Mouse (Mus musculus) liver, embryonic 16.5 days (tissue): Measurements from ENCODE around the gene Maml3. TPM values are rescaled to one million over a fixed set of nuclear protein-coding genes. Genes with fewer than 3 reads are reported as not detected.

Source experiments
- ATAC-seq: fragments of 200-750 bp; cut with Nextera tagmentation; 2 replicates; pipeline ENCODE4 v1.8.0; 2017; ENCODE audit warnings: low read depth, mild to moderate bottlenecking, moderate number of reproducible peaks, moderate library complexity
- H3K27ac ChIP-seq: fragments of 300-500 bp; sonication (generic); 2 replicates; pipeline ENCODE4 v1.5.1; 2014; ENCODE audit warnings: mild to moderate bottlenecking, low read length
- H3K27me3 ChIP-seq: fragments of 300-500 bp; sonication (generic); 2 replicates; pipeline ENCODE4 v1.6.1; 2014; ENCODE audit warnings: low read depth, low read length, mixed read lengths; ENCODE audit not compliant: control insufficient read depth, insufficient read depth
- H3K36me3 ChIP-seq: fragments of 300-500 bp; sonication (generic); 2 replicates; pipeline ENCODE4 v1.6.1; 2014; ENCODE audit warnings: mild to moderate bottlenecking; ENCODE audit not compliant: control insufficient read depth, insufficient read depth
- H3K4me1 ChIP-seq: fragments of 300-500 bp; sonication (generic); 2 replicates; pipeline ENCODE4 v1.6.1; 2014; ENCODE audit warnings: low read depth, low read length, mixed read lengths; ENCODE audit not compliant: control insufficient read depth
- H3K4me2 ChIP-seq: fragments of 300-500 bp; sonication (generic); 2 replicates; pipeline ENCODE4 v1.6.1; 2014; ENCODE audit warnings: low read depth, low read length, mixed read lengths
- H3K4me3 ChIP-seq: fragments of 300-500 bp; sonication (generic); 2 replicates; pipeline ENCODE4 v1.5.1; 2014; ENCODE audit warnings: low read depth, mild to moderate bottlenecking, low read length
- H3K9ac ChIP-seq: fragments of 300-500 bp; sonication (generic); 2 replicates; pipeline ENCODE4 v1.6.1; 2014; ENCODE audit warnings: low read depth, low read length
- H3K9me3 ChIP-seq: fragments of 300-500 bp; sonication (generic); replicated peaks from 2 replicates; pipeline ENCODE4 v1.6.1; 2016; ENCODE audit warnings: low read length; ENCODE audit not compliant: control insufficient read depth
- WGBS: fragments of 180-500 bp; shearing (Covaris S2); extraction: QIAGEN DNeasy Blood & Tissue Kit; methylation state at CpG from one replicate; pipeline ENCODE4 v1.1.7; 2014; ENCODE audit not compliant: insufficient replicate concordance; 5-methylcytosine and 5-hydroxymethylcytosine counted together
- polyA plus RNA-seq: library from polyadenylated mRNA; unstranded; fragments of >200 nt; fragmentation: Nextera tagmentation; extraction: Ambion mirVana; gene quantifications from 2 replicates; pipeline ENCODE4 v1.2.1, GENCODE M21; 2015

Maml3 gene
- polyA plus RNA-seq, 1 experiment from 2014 or later = 0.78 TPM

- Histone ChIP-seq H3K4me2 (peak overlapping the region; percentile 62), H3K9ac (0 out of 2 replicates have a peak overlapping the region, but pooled peaks have one; percentile 9), H3K4me3 (no peak overlapping the region), H3K27ac (peak overlapping the region; percentile 92), H3K9me3 (no peaks in the 10 kb centered on the region), H3K4me1 (peaks cover 38% of the 10 kb centered on the region), H3K36me3 (no peaks in the 10 kb centered on the region), H3K27me3 (no peaks in the 10 kb centered on the region)
- no peak for ATAC-seq
- WGBS = 61% methylated on average over 14 of the region's 14 CpGs
Observed at GRCm38 (mm10) chr3:51729109-51729918, 375.6 kb downstream of the Maml3 start.

- Histone ChIP-seq H3K4me2 (peak overlapping the region; percentile 62), H3K9ac (peak overlapping the region; percentile 58; the same call in 1 of the 2 replicates), H3K27me3 (no peaks in the 10 kb centered on the region), H3K4me1 (peaks cover 38% of the 10 kb centered on the region), H3K27ac (peak overlapping the region; percentile 92), H3K9me3 (no peaks in the 10 kb centered on the region), H3K36me3 (no peaks in the 10 kb centered on the region), H3K4me3 (peak overlapping the region; percentile 15)
- 8% methylated on average over 12 of the region's 12 CpGs for WGBS
- ATAC-seq = peak; percentile 97
Observed at GRCm38 (mm10) chr3:51728456-51728855, 376.4 kb downstream of the Maml3 start.

GRCm38 (mm10) chr3:51727968-51728367 is 376.9 kb downstream of the Maml3 start:
- 10% methylated on average over 8 of the region's 8 CpGs for WGBS
- peak; percentile 61 for ATAC-seq
- Histone ChIP-seq H3K4me1 (peaks cover 38% of the 10 kb centered on the region), H3K36me3 (no peaks in the 10 kb centered on the region), H3K4me2 (peak overlapping the region; percentile 62), H3K9me3 (no peaks in the 10 kb centered on the region), H3K27ac (peak overlapping the region; percentile 92), H3K4me3 (peak overlapping the region; percentile 15), H3K27me3 (no peaks in the 10 kb centered on the region), H3K9ac (peak overlapping the region; percentile 58)

GRCm38 (mm10) chr3:51727487-51727886 is 377.4 kb downstream of the Maml3 start:
- Histone ChIP-seq H3K27ac (peak overlapping the region; percentile 92), H3K9me3 (no peaks in the 10 kb centered on the region), H3K27me3 (no peaks in the 10 kb centered on the region), H3K36me3 (no peaks in the 10 kb centered on the region), H3K4me2 (peak overlapping the region; percentile 62), H3K4me1 (peaks cover 33% of the 10 kb centered on the region), H3K9ac (peak overlapping the region; percentile 58), H3K4me3 (no peak overlapping the region)
- no peak for ATAC-seq
- 35% methylated on average over 3 of the region's 3 CpGs for WGBS

GRCm38 (mm10) chr3:51726257-51726656 is 378.6 kb downstream of the Maml3 start:
- Histone ChIP-seq H3K4me3 (no peak overlapping the region), H3K4me2 (no peak overlapping the region), H3K9me3 (no peaks in the 10 kb centered on the region), H3K27ac (no peak overlapping the region), H3K27me3 (no peaks in the 10 kb centered on the region), H3K9ac (no peak overlapping the region), H3K4me1 (peaks cover 31% of the 10 kb centered on the region), H3K36me3 (no peaks in the 10 kb centered on the region)
- ATAC-seq = no peak
- 39% methylated on average over 6 of the region's 6 CpGs for WGBS

- H3K27me3 ChIP-seq = no peaks in the 10 kb centered on the region
- no peaks in the 10 kb centered on the region for H3K9me3 ChIP-seq
- 24% methylated on average over 1 of the region's 1 CpGs for WGBS
- H3K4me2 ChIP-seq = no peak overlapping the region
- H3K9ac ChIP-seq = no peak overlapping the region
- no peak overlapping the region for H3K4me3 ChIP-seq
- H3K4me1 ChIP-seq = no peaks in the 10 kb centered on the region; the same call in 1 of the 2 replicates
- ATAC-seq = no peak
- H3K36me3 ChIP-seq = no peaks in the 10 kb centered on the region
- no peak overlapping the region for H3K27ac ChIP-seq
Observed at GRCm38 (mm10) chr3:51719982-51720381, 384.9 kb downstream of the Maml3 start.

GRCm38 (mm10) chr3:51719373-51719772 is 385.5 kb downstream of the Maml3 start:
- Histone ChIP-seq H3K36me3 (no peaks in the 10 kb centered on the region), H3K9ac (no peak overlapping the region), H3K4me2 (no peak overlapping the region), H3K4me3 (no peak overlapping the region), H3K4me1 (no peaks in the 10 kb centered on the region; the same call in 1 of the 2 replicates), H3K27me3 (no peaks in the 10 kb centered on the region), H3K27ac (no peak overlapping the region), H3K9me3 (no peaks in the 10 kb centered on the region)
- WGBS = 58% methylated on average over 3 of the region's 3 CpGs
- no peak for ATAC-seq

- no peak overlapping the region for H3K4me3 ChIP-seq
- 61% methylated on average over 4 of the region's 4 CpGs for WGBS
- H3K4me2 ChIP-seq = no peak overlapping the region
- H3K27me3 ChIP-seq = no peaks in the 10 kb centered on the region
- no peak overlapping the region for H3K9ac ChIP-seq
- no peak overlapping the region for H3K27ac ChIP-seq
- H3K36me3 ChIP-seq = no peaks in the 10 kb centered on the region
- ATAC-seq = no peak
- H3K9me3 ChIP-seq = no peaks in the 10 kb centered on the region
- H3K4me1 ChIP-seq = peaks cover 6% of the 10 kb centered on the region
Observed at GRCm38 (mm10) chr3:51717909-51718308, 387.0 kb downstream of the Maml3 start.

- 73% methylated on average over 3 of the region's 3 CpGs for WGBS
- Histone ChIP-seq H3K4me2 (no peak overlapping the region), H3K4me3 (no peak overlapping the region), H3K36me3 (no peaks in the 10 kb centered on the region), H3K4me1 (peaks cover 9% of the 10 kb centered on the region), H3K9ac (no peak overlapping the region), H3K27ac (no peak overlapping the region), H3K9me3 (no peaks in the 10 kb centered on the region), H3K27me3 (no peaks in the 10 kb centered on the region)
- ATAC-seq = no peak
Observed at GRCm38 (mm10) chr3:51717455-51717854, 387.4 kb downstream of the Maml3 start.
